ENCODE assay signal across 11 mouse cellular contexts in the genomic region with DNA sequence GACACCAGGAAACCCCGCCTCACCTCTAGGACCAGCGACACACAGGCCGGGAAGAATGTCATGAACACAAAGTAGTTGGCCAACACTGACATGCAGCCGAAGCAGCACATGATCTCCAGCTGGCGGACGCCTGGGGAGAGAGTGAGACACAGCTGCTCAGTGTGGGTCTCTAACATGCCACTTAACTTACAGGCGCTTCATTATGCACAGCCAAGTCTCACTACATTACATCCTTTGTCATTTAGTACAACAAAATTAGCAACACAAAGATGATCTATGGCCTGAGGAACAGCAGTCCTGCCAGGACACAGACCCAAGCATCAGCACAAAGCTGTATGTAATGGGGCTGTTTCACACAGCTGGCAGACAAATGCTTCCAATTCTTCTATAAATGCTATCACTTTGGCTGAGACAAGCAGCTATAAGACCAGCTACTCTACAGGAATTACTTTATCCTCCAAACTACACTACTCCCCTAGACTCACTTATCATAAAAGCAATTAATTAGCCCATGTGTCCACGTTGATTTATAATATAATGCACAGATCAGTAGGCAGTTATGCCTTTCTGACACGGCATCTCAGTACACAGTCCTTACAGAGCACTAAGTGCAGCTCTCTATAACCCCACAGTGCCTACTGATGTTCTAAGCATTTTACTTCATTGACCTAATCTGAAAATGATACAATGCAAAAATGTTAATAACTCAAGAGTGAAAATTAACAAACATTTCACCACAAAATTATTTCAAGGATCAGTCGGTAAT. TPM values are rescaled to one million over a fixed set of nuclear protein-coding genes. Genes with fewer than 3 reads are reported as not detected.
DNase-seq lines count a peak whose midpoint lies in the region; ATAC-seq lines count a peak whose summit lies in the region.
"Had no signal": no experiment of that assay in that cellular context is flagged by ENCODE, and none has a peak within 500 bp of the region (broad histone marks: within the 10 kb centered on the region; RNA-seq: fewer than 3 reads in every experiment).

No protein-coding gene starts in this region.

- DNase-seq in layer of hippocampus, adult 9-11 months, result peak; percentile 34
- no peak for DNase-seq in layer of hippocampus, postnatal 14 days (ENCODE audit: low spot score in 2 of 2)
- DNase-seq in WW6 (ENCODE audit: low read depth, low spot score), result peak; percentile 40
- DNase-seq in lung, postnatal 14 days, result peak; percentile 7
- no peak for DNase-seq in MN1 (ENCODE audit: low spot score)
- no peak for DNase-seq in thymus, postnatal 0 days (ENCODE audit: low spot score)
- DNase-seq: liver, postnatal 0 days; thymus, postnatal 14 days had no signal

- H3K4me1 ChIP-seq in forebrain, embryonic 13.5 days, result peaks cover 13% of the 10 kb centered on the region
- H3K4me1 ChIP-seq: embryonic facial prominence, embryonic 12.5 days; heart, embryonic 13.5 days had no signal

- ATAC-seq in forebrain, embryonic 13.5 days, result peak; percentile 91
- ATAC-seq: liver, postnatal 0 days had no signal

- H3K27me3 ChIP-seq in forebrain, embryonic 13.5 days, result no peaks in the 10 kb centered on the region
- H3K27me3 ChIP-seq: embryonic facial prominence, embryonic 12.5 days; heart, embryonic 13.5 days had no signal

- peak overlapping the region; percentile 35 for H3K27ac ChIP-seq in forebrain, embryonic 13.5 days
- H3K27ac ChIP-seq: embryonic facial prominence, embryonic 12.5 days; heart, embryonic 13.5 days had no signal

- no peaks in the 10 kb centered on the region for H3K9me3 ChIP-seq in forebrain, embryonic 13.5 days (replicated peaks)
- H3K9me3 ChIP-seq: embryonic facial prominence, embryonic 12.5 days; heart, embryonic 13.5 days had no signal

- H3K4me2 ChIP-seq in forebrain, embryonic 13.5 days, result no peak overlapping the region
- H3K4me2 ChIP-seq: embryonic facial prominence, embryonic 12.5 days; heart, embryonic 13.5 days had no signal

- H3K4me3 ChIP-seq in forebrain, embryonic 13.5 days, result no peak overlapping the region
- H3K4me3 ChIP-seq: embryonic facial prominence, embryonic 12.5 days; heart, embryonic 13.5 days had no signal

- peaks cover 95% of the 10 kb centered on the region for H3K36me3 ChIP-seq in forebrain, embryonic 13.5 days (ENCODE audit: poor library complexity, severe bottlenecking)

- no peak overlapping the region for H3K9ac ChIP-seq in forebrain, embryonic 13.5 days
- H3K9ac ChIP-seq: embryonic facial prominence, embryonic 12.5 days; heart, embryonic 13.5 days; liver, postnatal 0 days had no signal

- 55% methylated on average over 10 of the region's 10 CpGs for WGBS in forebrain, embryonic 13.5 days

RNA-seq across cellular contexts. Expression of a gene that starts 10.5 kb away (rescaled TPM):
- 100 to 1,000 TPM; 206 to 227 TPM for total RNA-seq in layer of hippocampus, postnatal 14 days (2021)
- polyA plus RNA-seq in forebrain, embryonic 13.5 days (2015; fragmentation: Nextera tagmentation; extraction: Ambion mirVana), result 143 and 168 TPM in 2 replicates
- 61.6 and 62.3 TPM in 2 replicates for polyA plus RNA-seq in thymus, postnatal 0 days (2015; fragmentation: Nextera tagmentation; extraction: Ambion mirVana)

Comparison
In these comparisons a context has a peak if more than half of its experiments do, and no peak if none do; other contexts are left out.
1. DNase-seq: peak in layer of hippocampus, adult 9-11 months (single experiment), WW6 (single experiment) and lung, postnatal 14 days (single experiment); none in layer of hippocampus, postnatal 14 days (0 of 2), MN1 (single experiment) and thymus, postnatal 0 days (single experiment).